Mouse (Mus musculus) stomach, embryonic 15.5 days (tissue): ENCODE measurements around the gene Dhx35. TPM values are rescaled to one million over a fixed set of nuclear protein-coding genes. Genes with fewer than 3 reads are reported as not detected.

Experiments
- ATAC-seq: fragments of 200-750 bp; cut with Nextera tagmentation; 2 replicates; pipeline ENCODE4 v1.8.0; 2017; ENCODE audit warnings: low read depth, moderate number of reproducible peaks, moderate TSS enrichment; ENCODE audit not compliant: insufficient read depth, low FRiP score
- H3K27ac ChIP-seq: fragments of 300-500 bp; sonication (generic); 2 replicates; pipeline ENCODE4 v1.5.1; 2015; ENCODE audit warnings: mild to moderate bottlenecking, inconsistent platforms
- H3K27me3 ChIP-seq: fragments of 300-500 bp; sonication (generic); replicated peaks from 2 replicates; pipeline ENCODE4 v1.6.1; 2015; ENCODE audit warnings: inconsistent platforms
- H3K36me3 ChIP-seq: fragments of 300-500 bp; sonication (generic); 2 replicates; pipeline ENCODE4 v1.6.1; 2015; ENCODE audit warnings: inconsistent platforms
- H3K4me1 ChIP-seq: fragments of 300-500 bp; sonication (generic); 2 replicates; pipeline ENCODE4 v1.6.1; 2015; ENCODE audit warnings: inconsistent platforms
- H3K4me2 ChIP-seq: fragments of 300-500 bp; sonication (generic); 2 replicates; pipeline ENCODE4 v1.6.1; 2015; ENCODE audit warnings: mild to moderate bottlenecking, inconsistent platforms
- H3K4me3 ChIP-seq: fragments of 300-500 bp; sonication (generic); replicated peaks from 2 replicates; pipeline ENCODE4 v1.5.1; 2015; ENCODE audit warnings: inconsistent platforms
- H3K9ac ChIP-seq: fragments of 300-500 bp; sonication (generic); 2 replicates; pipeline ENCODE4 v1.6.1; 2015; ENCODE audit warnings: inconsistent platforms
- H3K9me3 ChIP-seq: fragments of 300-500 bp; sonication (generic); 2 replicates; pipeline ENCODE4 v1.6.1; 2016; ENCODE audit warnings: inconsistent platforms
- WGBS: fragments of 180-500 bp; shearing (Covaris S2); methylation state at CpG from one replicate; pipeline ENCODE4 v1.1.7; 2015; 5-methylcytosine and 5-hydroxymethylcytosine counted together
- polyA plus RNA-seq: library from polyadenylated mRNA; unstranded; fragments of >200 nt; fragmentation: Nextera tagmentation; extraction: Ambion mirVana; gene quantifications from 2 replicates; pipeline ENCODE4 v1.2.1, GENCODE M21; 2015

Dhx35 gene
- polyA plus RNA-seq, 1 experiment from 2014 or later, result 11.7 TPM

DNA sequence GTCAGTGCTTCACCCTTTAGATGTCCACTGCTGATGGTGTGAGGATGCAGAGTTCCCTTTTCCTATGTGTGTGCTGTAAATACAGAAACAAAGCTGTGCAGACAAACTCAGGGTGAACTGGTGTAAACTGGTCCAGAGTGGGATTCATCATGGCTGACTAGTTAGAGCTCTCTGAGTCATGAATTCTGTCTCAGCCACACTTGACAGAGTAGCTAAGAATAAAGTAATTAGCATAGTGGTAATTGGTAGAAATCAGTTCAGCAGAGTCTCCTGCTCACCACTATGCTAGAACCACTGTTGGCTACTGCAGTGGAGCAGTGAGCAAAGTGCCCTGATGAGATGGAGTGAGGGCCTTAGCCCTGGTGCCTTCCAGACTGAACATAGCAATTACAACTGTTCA is 21.1 kb downstream of the Dhx35 start:
- ATAC-seq, result no peak
- Histone ChIP-seq H3K4me2 (no peak overlapping the region), H3K9ac (no peak overlapping the region), H3K4me3 (no peak overlapping the region), H3K36me3 (peaks cover 6% of the 10 kb centered on the region; the same call in 1 of the 2 replicates), H3K9me3 (no peaks in the 10 kb centered on the region), H3K27me3 (no peaks in the 10 kb centered on the region), H3K27ac (no peak overlapping the region), H3K4me1 (no peaks in the 10 kb centered on the region)

- H3K27ac ChIP-seq, result no peak overlapping the region
- no peaks in the 10 kb centered on the region for H3K9me3 ChIP-seq
- ATAC-seq, result no peak
- H3K4me3 ChIP-seq, result no peak overlapping the region
- 90% methylated on average over 4 of the region's 4 CpGs for WGBS
- H3K4me2 ChIP-seq, result no peak overlapping the region
- H3K36me3 ChIP-seq, result peaks cover 6% of the 10 kb centered on the region; the same call in 1 of the 2 replicates
- no peaks in the 10 kb centered on the region for H3K27me3 ChIP-seq
- H3K4me1 ChIP-seq, result no peaks in the 10 kb centered on the region
- H3K9ac ChIP-seq, result no peak overlapping the region
These were observed 21.6 kb downstream of the Dhx35 start for GRCm38 (mm10) chr2:158816239-158816638.

GRCm38 (mm10) chr2:158817708-158818107 is 23.1 kb downstream of the Dhx35 start:
- H3K9me3 ChIP-seq, result no peaks in the 10 kb centered on the region
- 87% methylated on average over 8 of the region's 8 CpGs for WGBS

GRCm38 (mm10) chr2:158828124-158828523 is 33.5 kb downstream of the Dhx35 start:
- Histone ChIP-seq H3K9me3 (no peaks in the 10 kb centered on the region), H3K4me2 (no peak overlapping the region), H3K4me3 (no peak overlapping the region), H3K9ac (no peak overlapping the region), H3K27me3 (no peaks in the 10 kb centered on the region), H3K27ac (no peak overlapping the region), H3K4me1 (no peaks in the 10 kb centered on the region), H3K36me3 (peaks cover 28% of the 10 kb centered on the region)
- WGBS, result 80% methylated on average over 2 of the region's 2 CpGs
- ATAC-seq, result no peak

More at GRCm38 (mm10) chr2:158817708-158818107, 23.1 kb downstream of the Dhx35 start:
- Histone ChIP-seq H3K4me1 (no peaks in the 10 kb centered on the region), H3K4me2 (no peak overlapping the region), H3K4me3 (no peak overlapping the region), H3K9ac (no peak overlapping the region), H3K36me3 (peaks cover 6% of the 10 kb centered on the region; the same call in 1 of the 2 replicates), H3K27me3 (no peaks in the 10 kb centered on the region), H3K27ac (no peak overlapping the region)
- ATAC-seq, result no peak

GRCm38 (mm10) chr2:158829746-158830145 is 35.1 kb downstream of the Dhx35 start:
- Histone ChIP-seq H3K27ac (no peak overlapping the region), H3K27me3 (no peaks in the 10 kb centered on the region), H3K4me2 (no peak overlapping the region), H3K36me3 (peaks cover 28% of the 10 kb centered on the region), H3K9ac (no peak overlapping the region), H3K9me3 (no peaks in the 10 kb centered on the region), H3K4me1 (no peaks in the 10 kb centered on the region), H3K4me3 (no peak overlapping the region)
- 83% methylated on average over 6 of the region's 6 CpGs for WGBS
- ATAC-seq, result no peak

GRCm38 (mm10) chr2:158833221-158833620 is 38.6 kb downstream of the Dhx35 start:
- no peak for ATAC-seq
- Histone ChIP-seq H3K4me1 (no peaks in the 10 kb centered on the region), H3K27ac (0 out of 2 replicates have a peak overlapping the region, but pooled peaks have one; percentile 24), H3K9me3 (no peaks in the 10 kb centered on the region), H3K36me3 (peaks cover 39% of the 10 kb centered on the region), H3K9ac (no peak overlapping the region), H3K27me3 (no peaks in the 10 kb centered on the region), H3K4me2 (no peak overlapping the region), H3K4me3 (no peak overlapping the region)
- WGBS, result 79% methylated on average over 5 of the region's 5 CpGs

DNA sequence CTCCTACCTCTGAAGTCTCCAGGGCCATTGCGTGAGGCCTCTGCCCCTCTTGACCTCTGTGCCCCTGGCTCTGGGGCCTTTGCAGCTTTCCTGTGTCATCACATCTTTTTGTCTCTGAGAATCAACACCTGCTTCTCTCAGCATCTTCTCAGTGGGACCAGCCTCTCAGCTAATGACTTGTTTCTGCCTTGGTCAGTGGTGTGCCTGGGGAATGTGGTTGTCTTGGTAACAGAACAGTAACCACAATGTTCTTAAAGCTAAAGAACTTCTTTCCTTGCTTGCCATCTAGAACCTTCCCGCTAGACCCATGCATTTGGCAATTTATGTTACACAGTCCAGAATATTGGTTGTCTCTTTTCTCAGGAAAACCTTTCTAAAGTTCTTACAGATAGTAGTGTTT is 39.0 kb downstream of the Dhx35 start:
- H3K36me3 ChIP-seq, result peaks cover 35% of the 10 kb centered on the region
- WGBS, result 66% methylated on average over 2 of the region's 2 CpGs

DNA sequence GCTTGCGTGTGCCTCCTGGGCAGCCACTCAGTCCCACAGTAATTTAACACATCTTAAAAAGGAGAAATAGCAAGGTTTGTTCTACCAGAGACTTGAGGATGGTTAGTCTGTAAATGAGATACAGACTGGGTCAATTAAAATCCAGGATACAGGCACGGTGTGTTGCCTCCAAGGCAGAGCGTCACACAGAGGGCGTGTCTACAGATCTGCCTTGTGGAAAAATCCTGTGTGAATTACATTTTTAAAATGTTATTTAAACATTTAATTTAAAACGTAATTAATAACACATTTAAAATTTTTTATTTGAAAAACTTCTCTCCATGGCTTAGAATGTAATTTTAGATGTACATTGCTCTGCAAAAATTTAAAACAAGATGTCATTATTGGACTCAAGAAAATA is 48.7 kb downstream of the Dhx35 start:
- H3K4me3 ChIP-seq, result no peak overlapping the region
- H3K27ac ChIP-seq, result no peak overlapping the region
- 0 out of 2 replicates have a peak, but pooled peaks cover 2% of the 10 kb centered on the region for H3K4me1 ChIP-seq
- WGBS, result 89% methylated on average over 5 of the region's 5 CpGs
- ATAC-seq, result no peak
- H3K9ac ChIP-seq, result no peak overlapping the region
- H3K27me3 ChIP-seq, result no peaks in the 10 kb centered on the region
- no peaks in the 10 kb centered on the region; the same call in 1 of the 2 replicates for H3K36me3 ChIP-seq
- no peaks in the 10 kb centered on the region for H3K9me3 ChIP-seq
- no peak overlapping the region for H3K4me2 ChIP-seq

More for the DNA sequence above, 39.0 kb downstream of the Dhx35 start:
- H3K27me3 ChIP-seq, result no peaks in the 10 kb centered on the region
- no peak overlapping the region for H3K9ac ChIP-seq
- 0 out of 2 replicates have a peak overlapping the region, but pooled peaks have one; percentile 24 for H3K27ac ChIP-seq
- no peak overlapping the region for H3K4me2 ChIP-seq
- no peak for ATAC-seq
- H3K4me3 ChIP-seq, result no peak overlapping the region
- no peaks in the 10 kb centered on the region for H3K9me3 ChIP-seq
- H3K4me1 ChIP-seq, result no peaks in the 10 kb centered on the region

GRCm38 (mm10) chr2:158845031-158845430 is 50.4 kb downstream of the Dhx35 start:
- Histone ChIP-seq H3K9me3 (no peaks in the 10 kb centered on the region), H3K4me2 (no peak overlapping the region), H3K4me1 (0 out of 2 replicates have a peak, but pooled peaks cover 2% of the 10 kb centered on the region), H3K4me3 (no peak overlapping the region), H3K36me3 (no peaks in the 10 kb centered on the region; the same call in 1 of the 2 replicates), H3K27me3 (no peaks in the 10 kb centered on the region), H3K27ac (no peak overlapping the region), H3K9ac (no peak overlapping the region)
- ATAC-seq, result no peak; the same call in 1 of the 2 replicates
- 73% methylated on average over 5 of the region's 5 CpGs for WGBS

DNA sequence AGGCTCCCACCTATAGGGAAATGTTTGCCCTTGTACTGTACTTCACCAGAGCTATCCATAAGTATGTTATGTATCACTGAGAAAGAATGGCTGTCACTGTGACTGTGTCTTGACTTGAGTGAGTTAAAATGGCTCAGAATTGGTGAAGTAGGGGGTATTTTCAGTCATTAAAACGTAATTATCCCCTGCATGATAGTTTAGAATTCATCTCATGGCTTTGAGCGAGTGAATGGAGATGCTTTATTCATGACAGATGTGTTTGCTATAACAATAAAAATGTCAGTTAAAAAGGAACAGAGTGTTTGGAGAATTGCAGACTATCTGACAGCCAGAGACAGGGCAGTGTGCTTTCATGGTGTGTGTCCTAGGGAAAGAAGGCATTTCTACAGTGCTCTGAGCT is 51.6 kb downstream of the Dhx35 start:
- H3K27ac ChIP-seq, result no peak overlapping the region
- no peak overlapping the region for H3K4me2 ChIP-seq
- H3K9me3 ChIP-seq, result no peaks in the 10 kb centered on the region
- ATAC-seq, result no peak
- WGBS, result 80% methylated on average over 2 of the region's 2 CpGs
- H3K4me3 ChIP-seq, result no peak overlapping the region
- no peak overlapping the region for H3K9ac ChIP-seq
- H3K27me3 ChIP-seq, result no peaks in the 10 kb centered on the region
- H3K4me1 ChIP-seq, result no peaks in the 10 kb centered on the region
- no peaks in the 10 kb centered on the region; the same call in 1 of the 2 replicates for H3K36me3 ChIP-seq

GRCm38 (mm10) chr2:158847991-158848390 is 53.4 kb downstream of the Dhx35 start:
- Histone ChIP-seq H3K4me1 (0 out of 2 replicates have a peak, but pooled peaks cover 3% of the 10 kb centered on the region), H3K27me3 (no peaks in the 10 kb centered on the region), H3K4me2 (no peak overlapping the region), H3K27ac (no peak overlapping the region), H3K36me3 (no peaks in the 10 kb centered on the region; the same call in 1 of the 2 replicates), H3K9me3 (no peaks in the 10 kb centered on the region), H3K9ac (no peak overlapping the region), H3K4me3 (no peak overlapping the region)
- WGBS, result 90% methylated on average over 3 of the region's 3 CpGs
- ATAC-seq, result no peak

- H3K27ac ChIP-seq, result no peak overlapping the region
- H3K9ac ChIP-seq, result no peak overlapping the region
- no peak overlapping the region for H3K4me3 ChIP-seq
- H3K9me3 ChIP-seq, result no peaks in the 10 kb centered on the region
- peaks cover 2% of the 10 kb centered on the region; the same call in 1 of the 2 replicates for H3K36me3 ChIP-seq
- 72% methylated on average over 9 of the region's 9 CpGs for WGBS
- no peaks in the 10 kb centered on the region for H3K27me3 ChIP-seq
- ATAC-seq, result no peak
- no peak overlapping the region for H3K4me2 ChIP-seq
- 0 out of 2 replicates have a peak, but pooled peaks cover 3% of the 10 kb centered on the region for H3K4me1 ChIP-seq
These were observed 54.8 kb downstream of the Dhx35 start for GRCm38 (mm10) chr2:158849416-158849815.

GRCm38 (mm10) chr2:158852579-158852978 is 58.0 kb downstream of the Dhx35 start:
- Histone ChIP-seq H3K27me3 (no peaks in the 10 kb centered on the region), H3K4me2 (no peak overlapping the region), H3K36me3 (0 out of 2 replicates have a peak, but pooled peaks cover 2% of the 10 kb centered on the region), H3K9ac (no peak overlapping the region), H3K9me3 (no peaks in the 10 kb centered on the region), H3K4me1 (peaks cover 7% of the 10 kb centered on the region; the same call in 1 of the 2 replicates), H3K4me3 (no peak overlapping the region), H3K27ac (no peak overlapping the region)
- no peak for ATAC-seq
- WGBS, result 31% methylated on average over 2 of the region's 2 CpGs
